Mouse (Mus musculus): ENCODE data around the gene Gm9736.
"Not testable (repeated sequence)": the region's sequence is repeated elsewhere in the genome, so short reads cannot be mapped to it uniquely, and the experiment has no call there.

Gene Gm9736

GRCm38 (mm10) chr10:77751254-77751653 is at the start of gene Gm9736:
Gene Gm9736, minus strand, starts transcription at chr10:77751354.
- not testable (repeated sequence) for DNase-seq

- DNase-seq: no peak
Measured at GRCm38 (mm10) chr10:77798921-77799508, 47.9 kb upstream of the Gm9736 start, which contains the start of gene Gm19668. Gene Gm19668, minus strand, starts transcription at chr10:77799133.

- DNase-seq: not testable (repeated sequence)
Measured at GRCm38 (mm10) chr10:77798164-77798920, 47.2 kb upstream of the Gm9736 start.

- no peak for DNase-seq
Measured at GRCm38 (mm10) chr10:77797677-77798076, 46.5 kb upstream of the Gm9736 start.

- DNase-seq: no peak
Measured at GRCm38 (mm10) chr10:77794976-77795375, 43.8 kb upstream of the Gm9736 start, which contains the start of gene Gm9639. Gene Gm9639, minus strand, starts transcription at chr10:77795076.

GRCm38 (mm10) chr10:77788621-77789020 is 37.5 kb upstream of the Gm9736 start:
- no peak for DNase-seq

GRCm38 (mm10) chr10:77787876-77788275 is 36.7 kb upstream of the Gm9736 start, which contains the start of gene Gm7137:
Gene Gm7137, minus strand, starts transcription at chr10:77788200.
- not testable (repeated sequence) for DNase-seq

GRCm38 (mm10) chr10:77783396-77783795 is 32.2 kb upstream of the Gm9736 start:
- DNase-seq: not testable (repeated sequence)

- not testable (repeated sequence) for DNase-seq
Measured at GRCm38 (mm10) chr10:77782442-77782841, 31.3 kb upstream of the Gm9736 start, which contains the start of gene Gm3250. Gene Gm3250, minus strand, starts transcription at chr10:77782542.

GRCm38 (mm10) chr10:77776844-77777243 is 25.7 kb upstream of the Gm9736 start, which contains the start of gene Gm7138:
Gene Gm7138, minus strand, starts transcription at chr10:77776944.
- DNase-seq: not testable (repeated sequence)

GRCm38 (mm10) chr10:77772142-77772541 is 21.0 kb upstream of the Gm9736 start:
- DNase-seq: not testable (repeated sequence)

GRCm38 (mm10) chr10:77771225-77771624 is 20.1 kb upstream of the Gm9736 start, which contains the start of gene Gm3238:
Gene Gm3238, minus strand, starts transcription at chr10:77771325.
- DNase-seq: not testable (repeated sequence)

- no peak for DNase-seq
Measured at GRCm38 (mm10) chr10:77769727-77770126, 18.6 kb upstream of the Gm9736 start.

GRCm38 (mm10) chr10:77759582-77759981 is 8.4 kb upstream of the Gm9736 start, which contains the start of gene Gm3233:
Gene Gm3233, minus strand, starts transcription at chr10:77759682.
- not testable (repeated sequence) for DNase-seq

GRCm38 (mm10) chr10:77753448-77753847 is 2.3 kb upstream of the Gm9736 start:
- DNase-seq: no peak

GRCm38 (mm10) chr10:77752312-77752711 is 1.2 kb upstream of the Gm9736 start:
- DNase-seq: not testable (repeated sequence)

- not testable (repeated sequence) for DNase-seq
Measured at GRCm38 (mm10) chr10:77750686-77751085, 468 bp downstream of the Gm9736 start.

- not testable (repeated sequence) for DNase-seq
Measured at GRCm38 (mm10) chr10:77741924-77742688, 9.0 kb downstream of the Gm9736 start, which contains the start of gene Gm18596. Gene Gm18596, minus strand, starts transcription at chr10:77742638.

GRCm38 (mm10) chr10:77738929-77739328 is 12.2 kb downstream of the Gm9736 start:
- no peak for DNase-seq

- DNase-seq: no peak
Measured at GRCm38 (mm10) chr10:77735928-77736327, 15.2 kb downstream of the Gm9736 start.

GRCm38 (mm10) chr10:77729241-77729640 is 21.9 kb downstream of the Gm9736 start:
- DNase-seq: no peak

- no peak for DNase-seq
Measured at GRCm38 (mm10) chr10:77728280-77728679, 22.9 kb downstream of the Gm9736 start.

- DNase-seq: no peak
Measured at GRCm38 (mm10) chr10:77726186-77726585, 25.0 kb downstream of the Gm9736 start, which contains the start of gene Gm10100. Gene Gm10100, plus strand, starts transcription at chr10:77726486.
